Mouse (Mus musculus) heart, embryonic 12.5 days (tissue): ENCODE measurements at regions not wholly inside any gene's neighbourhood (a gene's known extent, or its start where the extent isn't known, plus 50 kb on each side); places are given as distances from the start of the nearest gene placed in this dataset.

Source experiments
- ATAC-seq: fragments of 200-750 bp; cut with Nextera tagmentation; 2 replicates; pipeline ENCODE4 v1.8.0; 2017; ENCODE audit warnings: moderate TSS enrichment, moderate library complexity; ENCODE audit not compliant: insufficient number of reproducible peaks, low FRiP score
- H3K27ac ChIP-seq: fragments of 300-500 bp; sonication (generic); 2 replicates; pipeline ENCODE4 v1.5.1; 2016; ENCODE audit warnings: mild to moderate bottlenecking, moderate library complexity; ENCODE audit not compliant: poor library complexity, severe bottlenecking
- H3K27me3 ChIP-seq: fragments of 300-500 bp; sonication (generic); replicated peaks from 2 replicates; pipeline ENCODE4 v1.6.1; 2016; ENCODE audit warnings: mild to moderate bottlenecking, moderate library complexity
- H3K36me3 ChIP-seq: fragments of 300-500 bp; sonication (generic); 2 replicates; pipeline ENCODE4 v1.6.1; 2016; ENCODE audit warnings: mild to moderate bottlenecking, moderate library complexity
- H3K4me1 ChIP-seq: fragments of 300-500 bp; sonication (generic); replicated peaks from 2 replicates; pipeline ENCODE4 v1.6.1; 2016; ENCODE audit warnings: mild to moderate bottlenecking
- H3K4me2 ChIP-seq: fragments of 300-500 bp; sonication (generic); 2 replicates; pipeline ENCODE4 v1.6.1; 2016; ENCODE audit warnings: mild to moderate bottlenecking, moderate library complexity
- H3K4me3 ChIP-seq: fragments of 300-500 bp; sonication (generic); 2 replicates; pipeline ENCODE4 v1.5.1; 2016; ENCODE audit warnings: mild to moderate bottlenecking
- H3K9ac ChIP-seq: fragments of 300-500 bp; sonication (generic); 2 replicates; pipeline ENCODE4 v1.6.1; 2016; ENCODE audit warnings: mild to moderate bottlenecking, moderate library complexity
- H3K9me3 ChIP-seq: fragments of 300-500 bp; sonication (generic); replicated peaks from 2 replicates; pipeline ENCODE4 v1.6.1; 2016; ENCODE audit warnings: mild to moderate bottlenecking, moderate library complexity
- WGBS: fragments of 180-500 bp; shearing (Covaris S2); methylation state at CpG from one replicate; pipeline ENCODE4 v1.1.7; 2016; 5-methylcytosine and 5-hydroxymethylcytosine counted together

GRCm38 (mm10) chr12:56440068-56440847 is 94.6 kb upstream of the Mbip start:
- no peaks in the 10 kb centered on the region for H3K27me3 ChIP-seq
- H3K4me1 ChIP-seq = no peaks in the 10 kb centered on the region
- H3K27ac ChIP-seq = no peak overlapping the region
- no peak for ATAC-seq
- no peak overlapping the region for H3K4me3 ChIP-seq
- no peak overlapping the region for H3K4me2 ChIP-seq
- H3K9ac ChIP-seq = no peak overlapping the region
- 65% methylated on average over 12 of the region's 12 CpGs for WGBS
- no peaks in the 10 kb centered on the region for H3K36me3 ChIP-seq
- no peaks in the 10 kb centered on the region for H3K9me3 ChIP-seq

GRCm38 (mm10) chr12:56438384-56438783 is 92.7 kb upstream of the Mbip start:
- no peak overlapping the region for H3K9ac ChIP-seq
- H3K36me3 ChIP-seq = no peaks in the 10 kb centered on the region
- H3K4me2 ChIP-seq = no peak overlapping the region
- no peaks in the 10 kb centered on the region for H3K9me3 ChIP-seq
- ATAC-seq = no peak
- no peak overlapping the region for H3K4me3 ChIP-seq
- H3K4me1 ChIP-seq = no peaks in the 10 kb centered on the region
- no peaks in the 10 kb centered on the region for H3K27me3 ChIP-seq
- WGBS = 61% methylated on average over 3 of the region's 3 CpGs
- no peak overlapping the region for H3K27ac ChIP-seq

GRCm38 (mm10) chr12:56437975-56438374 is 92.3 kb upstream of the Mbip start:
- Histone ChIP-seq H3K4me2 (no peak overlapping the region), H3K9me3 (no peaks in the 10 kb centered on the region), H3K27ac (no peak overlapping the region), H3K36me3 (no peaks in the 10 kb centered on the region), H3K4me3 (no peak overlapping the region), H3K27me3 (no peaks in the 10 kb centered on the region), H3K4me1 (no peaks in the 10 kb centered on the region), H3K9ac (no peak overlapping the region)
- ATAC-seq = no peak
- 62% methylated on average over 3 of the region's 3 CpGs for WGBS

- no peak overlapping the region for H3K4me2 ChIP-seq
- 81% methylated on average over 9 of the region's 9 CpGs for WGBS
- H3K36me3 ChIP-seq = no peaks in the 10 kb centered on the region
- H3K27ac ChIP-seq = no peak overlapping the region
- no peak overlapping the region for H3K9ac ChIP-seq
- no peaks in the 10 kb centered on the region for H3K9me3 ChIP-seq
- H3K4me3 ChIP-seq = no peak overlapping the region
- H3K27me3 ChIP-seq = no peaks in the 10 kb centered on the region
- ATAC-seq = no peak
- no peaks in the 10 kb centered on the region for H3K4me1 ChIP-seq
Observed at GRCm38 (mm10) chr12:56426681-56427246, 81.1 kb upstream of the Mbip start.

- Histone ChIP-seq H3K4me2 (no peak overlapping the region), H3K9ac (no peak overlapping the region), H3K36me3 (no peaks in the 10 kb centered on the region), H3K9me3 (no peaks in the 10 kb centered on the region), H3K27ac (no peak overlapping the region), H3K27me3 (no peaks in the 10 kb centered on the region), H3K4me3 (no peak overlapping the region), H3K4me1 (no peaks in the 10 kb centered on the region)
- 83% methylated on average over 7 of the region's 7 CpGs for WGBS
- no peak for ATAC-seq
Observed at GRCm38 (mm10) chr12:56416106-56416505, 70.4 kb upstream of the Mbip start.

- Histone ChIP-seq H3K9ac (no peak overlapping the region), H3K4me2 (no peak overlapping the region), H3K27ac (no peak overlapping the region), H3K9me3 (no peaks in the 10 kb centered on the region), H3K27me3 (no peaks in the 10 kb centered on the region), H3K4me3 (no peak overlapping the region), H3K4me1 (no peaks in the 10 kb centered on the region), H3K36me3 (no peaks in the 10 kb centered on the region)
- no peak for ATAC-seq
- 75% methylated on average over 8 of the region's 8 CpGs for WGBS
Observed at GRCm38 (mm10) chr12:56414861-56415765, 69.4 kb upstream of the Mbip start.

- no peak overlapping the region for H3K9ac ChIP-seq
- no peak overlapping the region for H3K27ac ChIP-seq
- no peaks in the 10 kb centered on the region for H3K9me3 ChIP-seq
- ATAC-seq = no peak
- no peaks in the 10 kb centered on the region for H3K27me3 ChIP-seq
- H3K4me1 ChIP-seq = peaks cover 5% of the 10 kb centered on the region; the same call in 1 of the 2 replicates
- 51% methylated on average over 5 of the region's 5 CpGs for WGBS
- H3K4me2 ChIP-seq = no peak overlapping the region
- H3K4me3 ChIP-seq = no peak overlapping the region
- H3K36me3 ChIP-seq = no peaks in the 10 kb centered on the region
Observed at GRCm38 (mm10) chr12:56405658-56406057, 60.0 kb upstream of the Mbip start.

- WGBS = 35% methylated on average over 4 of the region's 4 CpGs
- H3K4me3 ChIP-seq = no peak overlapping the region
Observed at GRCm38 (mm10) chr12:56404833-56405232, 59.1 kb upstream of the Mbip start.

GRCm38 (mm10) chr12:56404262-56404661 is 58.6 kb upstream of the Mbip start:
- Histone ChIP-seq H3K27me3 (no peaks in the 10 kb centered on the region), H3K36me3 (no peaks in the 10 kb centered on the region), H3K27ac (no peak overlapping the region), H3K4me1 (peaks cover 5% of the 10 kb centered on the region; the same call in 1 of the 2 replicates), H3K9me3 (no peaks in the 10 kb centered on the region), H3K9ac (no peak overlapping the region), H3K4me3 (no peak overlapping the region), H3K4me2 (no peak overlapping the region)
- WGBS = 73% methylated on average over 2 of the region's 2 CpGs
- ATAC-seq = no peak

More at GRCm38 (mm10) chr12:56404833-56405232, 59.1 kb upstream of the Mbip start:
- Histone ChIP-seq H3K9me3 (no peaks in the 10 kb centered on the region), H3K27me3 (no peaks in the 10 kb centered on the region), H3K36me3 (no peaks in the 10 kb centered on the region), H3K4me2 (no peak overlapping the region), H3K27ac (no peak overlapping the region), H3K4me1 (peaks cover 5% of the 10 kb centered on the region; the same call in 1 of the 2 replicates), H3K9ac (no peak overlapping the region)
- no peak for ATAC-seq

- peaks cover 5% of the 10 kb centered on the region; the same call in 1 of the 2 replicates for H3K4me1 ChIP-seq
- no peaks in the 10 kb centered on the region for H3K27me3 ChIP-seq
- no peak overlapping the region for H3K27ac ChIP-seq
- WGBS = 63% methylated on average over 6 of the region's 6 CpGs
- ATAC-seq = no peak
- no peak overlapping the region for H3K9ac ChIP-seq
- H3K4me2 ChIP-seq = no peak overlapping the region
- H3K36me3 ChIP-seq = no peaks in the 10 kb centered on the region
- no peaks in the 10 kb centered on the region for H3K9me3 ChIP-seq
- H3K4me3 ChIP-seq = no peak overlapping the region
Observed at GRCm38 (mm10) chr12:56403626-56404025, 57.9 kb upstream of the Mbip start.

GRCm38 (mm10) chr12:56402844-56403243 is 57.1 kb upstream of the Mbip start:
- no peaks in the 10 kb centered on the region for H3K9me3 ChIP-seq
- ATAC-seq = no peak
- 75% methylated on average over 6 of the region's 6 CpGs for WGBS
- no peak overlapping the region for H3K27ac ChIP-seq
- H3K36me3 ChIP-seq = no peaks in the 10 kb centered on the region
- no peak overlapping the region for H3K4me2 ChIP-seq
- H3K4me1 ChIP-seq = peaks cover 5% of the 10 kb centered on the region; the same call in 1 of the 2 replicates
- no peaks in the 10 kb centered on the region for H3K27me3 ChIP-seq
- no peak overlapping the region for H3K4me3 ChIP-seq
- H3K9ac ChIP-seq = no peak overlapping the region
